Mouse (Mus musculus): ENCODE results near the gene Slc7a11.

- TF ChIP-seq GATA1 (IDR thresholded peaks at IDR 0.05; ENCODE audit: borderline replicate concordance, low read length) (no peak), FLI1 (IDR thresholded peaks at IDR 0.05; ENCODE audit: low read length) (no peak)
Observed at GRCm38 (mm10) chr3:50262066-50262465, 181.3 kb downstream of the Slc7a11 start.

Measured in megakaryocyte, embryonic 14.5 days (primary cell).